Mouse (Mus musculus) T-helper 17 cell (primary cell): ENCODE data around the gene Csrp1.

Experiments
- in situ Hi-C, 2 experiments: fragments of 300-600 bp; cut with MboI, MseI; formaldehyde crosslinking; loops; 1 replicate in 1 of 2; 2 replicates in 1 of 2; pipeline ENCODE4 v1.15.1; 2025; ENCODE audit warnings: high pct_unique_total_duplicates in 2 of 2

Gene Csrp1

DNA sequence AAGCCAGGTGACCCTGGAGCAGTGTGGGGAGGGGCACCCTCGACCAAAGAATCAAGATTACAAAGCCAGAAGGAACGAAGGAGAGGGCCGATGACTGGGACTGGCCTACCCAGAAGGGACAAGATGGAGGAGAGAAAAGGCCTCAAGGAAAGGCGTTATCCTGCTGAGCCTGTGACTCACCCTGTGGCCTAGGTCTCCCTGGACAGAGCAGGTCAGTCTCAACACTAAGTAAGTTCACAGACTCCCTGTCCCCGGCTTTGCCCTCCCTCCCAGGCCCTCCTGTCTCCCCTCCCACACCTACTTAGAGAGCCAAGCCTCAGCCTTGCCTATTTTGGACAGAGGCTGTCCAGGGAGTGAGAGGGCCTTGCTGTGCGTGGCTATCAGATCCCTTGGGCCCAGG is at the start of gene Csrp1:
Gene Csrp1 (plus strand): TSS at position 79 of the 400 bp plus-strand sequence.
- in situ Hi-C loops = loop anchor here (5.0 kb wide), 2 partner anchors 62 to 67 kb away; no protein-coding TSS in a partner anchor

DNA sequence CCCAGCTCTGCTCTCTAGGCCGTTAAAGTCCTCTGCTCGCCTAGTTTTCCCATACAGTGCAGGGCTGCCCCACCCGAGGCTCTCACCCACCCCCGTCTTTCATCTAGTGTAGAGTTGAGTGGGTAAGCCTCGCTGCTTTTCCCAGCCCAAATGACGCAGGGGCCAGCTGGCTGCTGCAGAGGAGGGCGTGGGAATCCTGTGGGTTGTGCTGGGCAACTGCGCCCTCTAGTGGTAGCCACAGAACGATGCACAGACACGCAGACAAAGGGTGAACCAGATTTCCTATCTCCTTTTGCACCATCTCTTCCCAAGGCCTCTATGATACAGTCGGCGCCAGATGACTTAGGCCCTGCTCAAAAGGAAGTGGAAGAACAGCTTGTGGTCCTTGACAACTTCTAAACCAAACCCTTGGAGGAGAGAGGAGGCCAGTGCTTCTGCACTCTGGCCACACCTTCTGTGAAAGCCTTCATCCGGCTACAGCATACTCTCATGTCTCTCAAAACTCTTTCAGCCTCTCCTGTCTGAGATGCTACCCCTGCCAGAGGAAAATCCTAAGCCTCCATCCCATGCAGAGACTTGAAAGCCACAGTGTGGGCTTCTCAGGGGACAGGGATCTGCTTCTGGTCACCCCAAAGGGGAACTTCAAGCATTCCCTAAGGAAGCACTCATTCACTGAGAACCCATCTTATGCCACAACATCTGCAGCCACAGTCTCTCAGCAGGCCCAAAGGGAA is 49.3 kb upstream of the Csrp1 start:
- in situ Hi-C loops = loop anchor here (5.0 kb wide), 1 partner anchor 123 kb away; no protein-coding TSS in a partner anchor

GRCm38 (mm10) chr1:135671406-135671805 is 48.5 kb upstream of the Csrp1 start:
- in situ Hi-C loops = loop anchor here (5.0 kb wide), 1 partner anchor 124 kb away; no protein-coding TSS in a partner anchor

- in situ Hi-C loops = loop anchor here (5.0 kb wide), 1 partner anchor 125 kb away; no protein-coding TSS in a partner anchor
Measured at GRCm38 (mm10) chr1:135671956-135672355, 47.9 kb upstream of the Csrp1 start.

GRCm38 (mm10) chr1:135672374-135672773 is 47.5 kb upstream of the Csrp1 start:
- in situ Hi-C loops = loop anchor here (5.0 kb wide), 1 partner anchor 125 kb away; no protein-coding TSS in a partner anchor

GRCm38 (mm10) chr1:135673423-135673822 is 46.4 kb upstream of the Csrp1 start:
- in situ Hi-C loops = loop anchor here (5.0 kb wide), 1 partner anchor 126 kb away; no protein-coding TSS in a partner anchor

GRCm38 (mm10) chr1:135675449-135676129 is 44.3 kb upstream of the Csrp1 start:
- in situ Hi-C loops = no loop called here

- in situ Hi-C loops = no loop called here
Measured at GRCm38 (mm10) chr1:135676247-135676646, 43.6 kb upstream of the Csrp1 start.

DNA sequence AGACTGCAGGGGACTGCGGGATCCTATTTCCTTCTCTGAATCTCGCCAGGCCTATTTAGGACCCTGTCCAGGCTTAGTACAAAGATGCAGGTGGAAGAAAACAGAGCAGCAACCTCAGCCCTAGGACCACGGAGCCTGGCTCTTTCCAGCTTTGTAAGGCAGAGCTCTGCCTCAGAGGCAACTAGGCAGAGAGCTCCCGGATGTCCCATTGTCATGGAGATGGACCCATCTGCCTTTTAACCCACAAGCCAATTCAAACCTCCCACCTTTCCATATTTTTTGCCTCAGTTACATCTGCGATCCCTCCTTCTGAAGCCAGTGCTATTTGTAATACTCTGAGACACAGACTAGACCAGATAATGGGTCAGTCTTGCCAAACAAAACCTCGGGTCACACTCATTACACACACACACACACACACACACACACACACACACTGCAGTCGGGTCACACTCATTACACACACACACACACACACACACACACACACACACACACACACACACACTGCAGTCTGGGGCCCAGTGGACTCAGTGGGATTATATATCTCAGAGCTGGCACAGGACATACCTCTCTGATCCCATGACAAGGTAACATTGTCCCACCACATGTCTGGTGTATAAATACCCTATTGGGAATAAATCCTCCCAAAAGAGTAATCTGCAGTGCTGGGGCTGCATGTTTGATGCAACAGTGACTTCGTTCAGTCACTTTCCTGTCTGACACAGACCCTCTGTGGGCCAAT is 42.8 kb upstream of the Csrp1 start:
- in situ Hi-C loops = no loop called here

GRCm38 (mm10) chr1:135678145-135678544 is 41.7 kb upstream of the Csrp1 start:
- in situ Hi-C loops = no loop called here

DNA sequence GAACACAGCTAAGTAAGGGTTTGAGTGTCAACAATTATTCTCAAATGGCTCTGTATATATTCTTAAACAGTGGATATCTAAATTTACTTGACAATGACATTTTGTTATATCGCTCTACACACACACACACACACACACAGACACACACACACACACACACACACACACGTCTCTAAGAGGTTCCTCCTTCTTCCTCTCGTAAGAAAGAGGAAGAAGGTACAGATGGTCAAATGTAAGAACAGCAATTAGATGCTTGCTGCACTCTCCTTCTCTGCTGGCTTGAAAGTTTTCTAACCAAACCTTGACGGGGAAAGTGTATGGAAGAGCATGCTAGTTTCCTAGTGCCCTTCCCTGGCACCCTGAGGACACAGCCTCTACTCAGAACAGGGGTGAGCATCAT is 39.1 kb upstream of the Csrp1 start:
- in situ Hi-C loops = no loop called here

DNA sequence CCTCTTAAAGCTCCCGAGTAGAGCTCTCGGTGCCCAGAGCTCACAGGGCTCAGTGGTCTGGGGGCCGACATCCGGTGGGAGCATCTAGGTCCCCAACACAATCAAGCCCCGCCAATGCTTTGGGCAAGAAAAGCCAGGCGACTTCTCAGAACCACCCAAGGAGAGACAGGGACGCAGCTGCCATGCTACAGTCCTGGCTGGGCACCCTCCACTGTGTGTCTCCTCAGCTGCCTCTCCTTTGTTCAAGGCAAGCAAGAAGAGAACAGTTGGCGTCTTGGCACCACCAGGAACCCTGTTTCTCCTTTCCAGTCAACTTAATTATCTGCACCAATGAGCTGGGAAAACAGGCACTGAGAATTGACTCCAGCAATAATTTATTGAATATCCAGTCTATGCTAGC is 38.7 kb upstream of the Csrp1 start:
- in situ Hi-C loops = no loop called here

DNA sequence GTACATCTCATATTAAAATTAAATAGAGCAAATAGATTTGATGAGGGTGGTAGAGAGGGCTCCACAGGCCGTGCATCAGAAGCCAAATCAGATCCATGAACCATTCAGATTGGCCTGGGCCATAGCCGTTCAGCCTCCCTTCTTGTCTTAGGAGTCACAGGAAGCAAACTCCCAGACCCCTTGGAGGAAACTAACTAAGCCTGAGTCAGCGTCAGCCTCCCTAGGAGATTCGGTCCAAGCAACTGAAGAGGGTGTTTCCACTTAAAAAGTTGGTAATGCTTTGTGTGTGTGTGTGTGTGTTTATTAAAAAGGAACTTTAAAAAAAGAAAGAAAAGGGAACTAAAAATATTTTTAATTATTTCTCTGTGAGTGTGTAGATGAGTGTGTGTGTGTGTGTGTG is 35.0 kb upstream of the Csrp1 start:
- in situ Hi-C loops = no loop called here

GRCm38 (mm10) chr1:135685316-135685715 is 34.5 kb upstream of the Csrp1 start:
- in situ Hi-C loops = no loop called here

- in situ Hi-C loops = no loop called here
Measured at GRCm38 (mm10) chr1:135686792-135687510, 32.9 kb upstream of the Csrp1 start.

GRCm38 (mm10) chr1:135687771-135688492 is 31.9 kb upstream of the Csrp1 start:
- in situ Hi-C loops = no loop called here

DNA sequence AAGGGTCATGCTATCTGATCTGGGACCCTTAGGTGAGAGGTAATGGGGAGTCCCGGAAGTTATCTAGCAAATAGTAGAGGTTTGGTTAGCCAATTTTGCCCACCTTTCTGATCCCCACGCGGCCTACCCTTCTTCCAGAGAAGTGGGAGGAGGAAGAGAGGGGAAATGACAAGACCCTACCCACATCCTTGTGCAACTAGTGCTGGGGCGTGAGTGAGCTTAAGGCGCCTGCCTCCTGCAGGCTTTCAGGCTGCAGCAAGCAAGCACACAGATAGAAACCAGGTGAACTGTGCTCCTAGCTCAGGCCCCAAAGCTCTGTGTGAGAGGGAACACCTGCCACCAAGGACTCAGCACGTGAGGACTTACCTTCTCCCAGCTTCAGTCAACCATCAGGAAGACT is 31.2 kb upstream of the Csrp1 start:
- in situ Hi-C loops = no loop called here

DNA sequence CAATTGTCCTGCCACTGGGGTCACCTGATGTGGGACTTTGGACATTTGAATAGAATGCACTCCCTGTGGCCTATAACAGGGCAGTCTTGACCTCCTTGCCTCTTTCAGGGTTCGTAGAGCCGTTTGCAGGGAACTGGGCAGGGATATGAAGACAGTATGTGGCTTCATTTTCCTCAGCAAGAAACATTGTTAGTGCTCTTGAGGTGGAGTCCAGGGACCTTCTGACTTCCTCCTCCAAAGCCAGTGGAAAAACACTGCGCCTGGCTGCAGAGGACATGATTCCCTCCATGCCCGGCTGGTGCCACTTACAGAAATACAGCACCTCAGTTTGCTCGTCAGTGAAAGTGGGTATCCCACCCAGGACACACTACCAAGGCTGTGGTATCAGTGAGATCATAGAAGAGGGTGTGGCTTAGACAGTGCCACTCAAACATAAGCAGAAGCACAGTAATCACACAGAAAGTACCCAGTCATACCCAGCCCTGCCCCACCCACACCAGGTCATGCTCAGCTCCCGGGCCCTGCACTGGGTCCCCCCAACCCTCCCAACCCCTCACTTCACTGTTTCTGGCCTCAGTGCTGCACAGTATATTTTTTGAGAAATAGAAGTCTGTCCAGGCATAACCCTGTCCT is 29.0 kb upstream of the Csrp1 start:
- in situ Hi-C loops = no loop called here

DNA sequence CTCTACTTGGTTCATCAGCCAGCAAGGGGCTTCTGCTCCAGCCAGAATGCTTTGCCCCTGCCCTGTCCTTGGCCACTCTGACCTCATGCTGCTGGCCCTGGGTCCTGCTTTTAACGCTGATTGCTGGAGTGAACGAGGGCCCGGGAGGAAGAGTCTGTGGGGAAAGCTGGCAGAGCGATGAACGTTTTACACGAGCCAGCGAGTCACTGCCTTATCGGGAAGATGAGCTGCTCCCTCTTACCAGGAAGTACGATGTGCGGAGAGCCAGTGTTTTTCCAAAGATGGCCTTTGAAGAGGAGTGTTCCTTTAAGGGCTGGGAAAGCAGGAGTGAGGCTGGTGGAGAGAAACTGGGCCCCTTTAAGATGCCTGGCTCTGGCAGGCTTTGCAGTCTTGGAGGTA is 28.4 kb upstream of the Csrp1 start:
- in situ Hi-C loops = no loop called here

DNA sequence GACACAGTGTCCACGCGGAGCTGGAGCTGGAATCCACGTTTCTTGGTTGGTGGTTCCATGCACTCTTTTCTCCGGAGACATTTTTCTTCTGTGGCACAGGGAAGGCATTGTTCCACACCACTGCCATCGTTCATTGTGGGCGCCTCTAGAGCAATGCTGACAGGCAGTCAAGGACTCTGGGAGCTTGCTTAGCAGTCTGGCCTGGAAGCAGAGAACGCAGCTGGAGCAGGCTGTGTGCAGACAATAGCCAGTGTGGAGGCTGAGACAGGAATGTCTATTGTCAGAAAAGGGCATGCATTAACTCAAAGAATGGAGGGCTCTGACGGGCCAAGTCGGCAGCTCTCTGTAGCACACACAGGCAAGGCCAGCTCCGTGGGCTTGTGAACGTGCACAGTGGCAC is 25.7 kb upstream of the Csrp1 start:
- in situ Hi-C loops = no loop called here
